Mouse (Mus musculus): ENCODE results near the gene Cyp2c23.

Gene Cyp2c23

GRCm38 (mm10) chr19:44028972-44029371 is at the start of gene Cyp2c23:
Gene Cyp2c23 (minus strand): TSS chr19:44029208.
- DNase-seq (ENCODE audit: low spot score) = no peak

DNA sequence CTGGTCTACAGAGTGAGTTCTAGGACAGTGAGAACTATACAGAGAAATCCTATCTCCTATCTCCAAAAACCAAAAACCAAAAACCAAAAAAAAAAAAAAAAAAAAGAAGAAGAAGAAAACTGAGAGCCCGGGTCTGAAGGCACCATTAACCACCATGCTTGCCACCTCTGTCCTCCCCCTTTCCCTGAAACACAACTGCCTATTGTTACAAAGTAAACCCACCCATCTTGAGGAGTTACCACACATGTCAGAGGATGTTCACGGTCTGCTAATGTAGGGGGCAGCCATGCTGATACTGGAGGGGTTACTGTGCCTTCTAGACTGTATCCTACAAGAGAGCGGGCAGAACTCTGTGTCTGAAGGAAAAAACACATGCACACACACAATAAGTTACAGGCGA is 48.0 kb upstream of the Cyp2c23 start:
- DNase-seq (ENCODE audit: low spot score) = no peak

GRCm38 (mm10) chr19:44076457-44076856 is 47.4 kb upstream of the Cyp2c23 start:
- DNase-seq (ENCODE audit: low spot score) = peak; percentile 39

- DNase-seq (ENCODE audit: low spot score) = no peak
Measured at GRCm38 (mm10) chr19:44074986-44075385, 46.0 kb upstream of the Cyp2c23 start.

- no peak for DNase-seq (ENCODE audit: low spot score)
Measured at GRCm38 (mm10) chr19:44071166-44071565, 42.2 kb upstream of the Cyp2c23 start.

DNA sequence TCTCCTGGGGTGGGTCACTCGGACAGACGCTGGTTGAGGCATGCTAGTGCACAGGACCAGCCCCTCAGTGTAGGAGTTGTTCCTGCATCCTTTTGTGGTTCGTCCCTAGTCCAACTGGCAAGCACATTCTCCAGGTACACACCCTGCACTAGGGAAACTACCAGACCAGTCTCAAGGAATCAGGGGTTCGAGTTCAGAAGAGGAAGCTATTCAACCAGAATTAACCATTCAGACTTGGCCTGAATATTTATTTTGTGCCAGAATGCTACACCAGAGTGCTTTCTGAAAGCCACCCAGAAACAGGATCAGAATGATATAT is 40.9 kb upstream of the Cyp2c23 start:
- no peak for DNase-seq (ENCODE audit: low spot score)

DNA sequence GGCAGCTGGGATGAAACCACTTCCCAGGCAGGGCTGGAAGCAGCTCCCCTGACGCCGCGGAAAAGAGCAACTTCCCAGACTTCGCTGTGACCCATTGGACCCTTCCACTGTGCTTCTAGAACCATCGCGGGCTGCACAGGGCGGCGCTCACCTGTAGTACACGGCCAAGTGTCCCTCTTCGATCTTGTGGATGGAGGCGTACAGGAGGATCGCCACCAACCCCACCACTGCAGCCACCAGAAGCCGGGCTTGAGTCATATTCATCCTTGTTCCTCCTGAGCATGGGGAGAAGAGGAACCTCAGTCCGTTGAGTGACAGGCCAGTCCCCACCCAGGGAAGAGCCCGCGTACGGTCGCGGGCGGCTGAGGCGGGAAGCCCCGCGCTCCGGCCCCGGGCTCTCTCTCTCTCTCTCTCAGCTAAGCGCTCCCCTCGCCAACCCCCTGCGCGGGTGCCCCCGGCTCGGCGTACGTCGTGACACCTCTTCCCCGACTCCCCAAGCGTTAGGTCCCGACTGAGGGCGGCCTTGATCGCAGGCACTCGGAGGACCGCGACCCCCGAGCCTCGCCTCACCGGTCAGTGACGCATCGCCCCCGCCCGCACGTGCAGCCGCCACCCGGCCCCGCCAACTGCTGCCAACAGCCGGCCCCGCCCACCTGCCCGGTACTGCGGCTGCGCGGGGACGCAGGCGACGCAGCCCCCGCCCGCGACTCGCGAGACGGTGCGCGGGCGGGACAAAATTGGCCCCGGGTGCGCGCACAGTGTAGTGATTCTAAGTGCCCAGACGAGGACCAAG is 40.3 kb upstream of the Cyp2c23 start, which contains the start of gene Erlin1:
Gene Erlin1, minus strand, starts transcription at position 665 of the 793 bp plus-strand sequence.
- DNase-seq (ENCODE audit: low spot score) = peak; percentile 92

- no peak for DNase-seq (ENCODE audit: low spot score)
Measured at GRCm38 (mm10) chr19:44068232-44068631, 39.2 kb upstream of the Cyp2c23 start.

DNA sequence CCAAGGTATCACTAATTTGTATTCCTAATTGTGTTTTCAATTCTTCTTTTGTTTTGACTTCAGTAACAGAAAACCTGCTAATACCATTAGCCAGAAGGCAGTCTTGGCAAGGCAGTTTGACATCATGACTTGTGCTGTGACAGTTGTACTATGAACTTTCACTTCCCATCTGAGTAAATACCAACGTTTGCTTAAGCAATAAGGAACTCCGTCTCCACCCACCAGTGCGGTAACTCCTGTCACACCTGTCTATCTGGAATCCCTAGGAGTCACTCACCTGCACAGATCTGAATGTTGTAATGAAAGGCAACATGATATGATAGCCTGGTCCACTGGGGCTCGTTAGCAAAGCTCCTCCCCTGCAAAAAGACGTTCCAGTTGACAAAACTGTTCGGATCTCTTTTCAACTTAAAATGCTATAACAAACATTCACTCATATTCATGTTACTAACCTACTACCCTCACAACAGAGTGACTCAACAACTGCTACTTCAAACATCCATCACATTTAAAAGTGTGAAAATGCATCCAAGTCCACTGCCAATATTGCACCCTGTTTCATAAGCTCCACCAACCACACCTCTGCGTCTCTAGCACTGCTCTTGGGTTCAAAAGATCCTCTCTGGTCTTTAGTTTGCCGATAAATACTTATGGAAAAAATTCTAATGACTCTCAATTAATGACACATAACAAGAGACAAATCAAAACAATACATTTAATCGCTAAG is 38.5 kb upstream of the Cyp2c23 start:
- DNase-seq (ENCODE audit: low spot score) = no peak

GRCm38 (mm10) chr19:44064734-44065133 is 35.7 kb upstream of the Cyp2c23 start:
- no peak for DNase-seq (ENCODE audit: low spot score)

DNA sequence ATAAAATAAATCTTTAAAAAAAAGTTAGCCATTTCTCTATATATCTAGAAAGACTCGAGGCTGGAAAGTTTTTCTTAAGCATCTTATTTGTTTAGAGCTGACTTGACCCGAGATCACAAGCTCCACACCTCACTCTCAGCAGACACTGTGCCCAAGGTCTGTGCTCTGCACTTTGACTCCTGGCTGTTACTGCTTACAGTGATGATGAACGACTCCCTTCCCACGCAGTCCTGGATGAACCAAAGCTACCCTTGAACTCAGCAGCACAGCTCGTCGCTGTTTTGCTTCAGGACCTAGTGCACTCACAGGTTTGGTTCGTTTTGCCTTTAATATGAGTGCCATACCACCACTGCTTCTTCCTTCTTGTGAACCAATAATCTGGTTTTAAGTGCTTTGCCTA is 34.8 kb upstream of the Cyp2c23 start:
- no peak for DNase-seq (ENCODE audit: low spot score)

- DNase-seq (ENCODE audit: low spot score) = no peak
Measured at GRCm38 (mm10) chr19:44060226-44060625, 31.2 kb upstream of the Cyp2c23 start.

DNA sequence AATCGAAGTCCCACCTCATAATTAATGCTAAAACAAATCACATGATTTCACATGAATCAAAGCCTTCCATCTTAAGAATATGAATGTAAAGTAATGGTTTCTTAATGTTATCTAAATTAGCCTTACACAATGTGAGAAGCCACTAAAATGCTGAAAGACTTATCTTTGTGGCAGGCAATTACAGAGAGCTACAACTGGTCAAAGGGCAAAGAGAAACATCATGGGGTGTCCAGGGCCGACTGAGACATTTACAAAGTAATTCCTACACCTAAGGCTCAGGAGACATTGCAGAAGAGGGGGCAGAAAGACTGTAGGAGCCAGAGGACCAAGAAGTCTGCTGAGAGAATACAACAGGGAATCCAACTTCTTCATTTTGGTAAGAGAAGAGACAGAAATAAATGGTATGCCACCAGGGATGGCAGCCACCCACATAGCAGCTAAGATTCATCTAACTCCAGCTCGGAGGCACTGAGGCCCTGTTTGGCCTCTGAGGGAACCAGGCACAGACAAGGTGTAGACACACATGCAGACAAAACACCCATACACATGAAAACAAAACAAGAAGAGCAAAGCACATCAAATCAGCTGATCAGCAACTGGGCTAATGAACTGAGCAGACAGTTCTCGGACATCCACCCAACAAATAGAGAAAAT is 26.3 kb upstream of the Cyp2c23 start:
- DNase-seq (ENCODE audit: low spot score) = no peak

GRCm38 (mm10) chr19:44050388-44050787 is 21.4 kb upstream of the Cyp2c23 start:
- DNase-seq (ENCODE audit: low spot score) = no peak

DNA sequence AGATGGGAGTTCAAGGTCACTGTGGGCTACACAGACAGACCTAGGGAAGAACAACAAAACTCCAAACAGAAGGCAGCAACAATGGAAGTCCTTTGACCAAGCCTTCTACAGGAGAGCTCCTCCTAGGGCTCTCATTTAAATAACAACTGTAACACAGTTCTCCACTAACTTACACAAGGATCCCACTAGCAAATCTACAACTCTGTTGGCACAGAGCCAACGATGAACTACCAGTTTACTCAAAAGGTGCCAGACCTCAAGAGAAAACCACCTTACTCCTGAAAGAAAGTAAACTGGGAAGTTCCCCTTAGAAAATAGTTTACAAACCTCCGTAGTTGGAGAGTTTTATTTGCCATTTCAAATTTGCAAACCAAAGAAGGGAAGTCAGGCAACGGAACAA is 20.3 kb upstream of the Cyp2c23 start:
- DNase-seq (ENCODE audit: low spot score) = no peak

GRCm38 (mm10) chr19:44045847-44046246 is 16.8 kb upstream of the Cyp2c23 start:
- no peak for DNase-seq (ENCODE audit: low spot score)

GRCm38 (mm10) chr19:44042121-44042520 is 13.1 kb upstream of the Cyp2c23 start:
- no peak for DNase-seq (ENCODE audit: low spot score)

GRCm38 (mm10) chr19:44033396-44033795 is 4.4 kb upstream of the Cyp2c23 start:
- no peak for DNase-seq (ENCODE audit: low spot score)

DNA sequence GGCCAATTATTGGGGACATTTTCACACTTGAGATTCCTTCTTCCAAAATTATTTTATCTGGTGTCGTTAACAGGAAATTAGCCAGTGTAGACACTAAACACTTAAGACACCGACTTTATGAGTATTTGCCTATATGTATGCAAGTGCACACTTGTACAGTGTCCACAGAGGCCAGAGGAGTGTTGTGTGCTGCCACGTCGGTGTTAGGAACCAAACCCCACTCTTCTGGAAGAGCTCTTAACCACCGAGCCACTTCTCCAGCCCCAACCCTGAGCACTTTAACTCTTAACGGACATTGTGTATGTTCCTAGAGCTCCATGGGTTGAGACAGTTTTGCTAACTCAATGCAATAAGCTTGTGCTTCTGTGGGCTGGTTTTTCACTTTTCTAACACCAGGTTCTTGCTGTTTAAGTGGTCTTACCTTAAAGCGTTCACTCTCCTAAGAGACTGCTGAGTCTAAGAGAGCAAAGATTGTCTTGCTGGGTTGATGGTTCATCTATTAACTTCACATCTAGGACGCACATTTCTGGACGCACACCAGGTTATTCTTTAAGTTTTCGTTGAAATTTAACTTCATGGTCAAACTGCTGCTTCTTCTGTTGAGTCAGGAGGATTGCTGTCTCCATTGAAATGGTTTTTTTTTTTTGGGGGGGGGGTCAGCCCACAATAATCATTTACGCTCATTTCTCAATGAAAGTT is 3.2 kb upstream of the Cyp2c23 start:
- DNase-seq (ENCODE audit: low spot score) = no peak

- no peak for DNase-seq (ENCODE audit: low spot score)
Measured at GRCm38 (mm10) chr19:44030024-44030423, 1.0 kb upstream of the Cyp2c23 start.

GRCm38 (mm10) chr19:44026956-44027530 is 2.0 kb downstream of the Cyp2c23 start:
- no peak for DNase-seq (ENCODE audit: low spot score)

Measured in embryo, embryonic 10.5 days (tissue).